Mouse (Mus musculus): Measurements from ENCODE around the gene Parpbp. TPM values are rescaled to one million over a fixed set of nuclear protein-coding genes. Genes with fewer than 3 reads are reported as not detected.
A peak's percentile ranks its signal among the peaks of the same experiment; 100 is the strongest.

Gene Parpbp
- polyA plus RNA-seq, 1 experiment from 2014 or later = 0.79 TPM

- Histone ChIP-seq H3K27ac (ENCODE audit: low read length) (no peak overlapping the region), H3K27me3 (replicated peaks; ENCODE audit: insufficient read depth, low read length) (no peaks in the 10 kb centered on the region), H3K4me1 (ENCODE audit: insufficient read depth, low read depth, low read length) (peaks cover 2% of the 10 kb centered on the region; the same call in 1 of the 2 replicates), H3K9me3 (ENCODE audit: low read length) (no peaks in the 10 kb centered on the region), H3K36me3 (ENCODE audit: insufficient read depth, low read length) (0 out of 2 replicates have a peak, but pooled peaks cover 4% of the 10 kb centered on the region), H3K4me2 (replicated peaks; ENCODE audit: low read depth, low read length) (no peak overlapping the region), H3K4me3 (ENCODE audit: low read depth, low read length) (no peak overlapping the region), H3K9ac (replicated peaks; ENCODE audit: low read depth) (no peak overlapping the region)
- no peak for DNase-seq (ENCODE audit: low spot score)
- no peak for ATAC-seq
- TF ChIP-seq CTCF (IDR thresholded peaks at IDR 0.05) (no peak), EP300 (IDR thresholded peaks at IDR 0.05) (no peak)
- WGBS = 90% methylated on average over 4 of the region's 4 CpGs
Measured at GRCm38 (mm10) chr10:88150381-88150780, 3.6 kb upstream of the Parpbp start.

- Histone ChIP-seq H3K4me2 (replicated peaks; ENCODE audit: low read depth, low read length) (peak overlapping the region; percentile 90), H3K27me3 (replicated peaks; ENCODE audit: insufficient read depth, low read length) (no peaks in the 10 kb centered on the region), H3K36me3 (ENCODE audit: insufficient read depth, low read length) (no peaks in the 10 kb centered on the region), H3K9me3 (ENCODE audit: low read length) (no peaks in the 10 kb centered on the region), H3K27ac (ENCODE audit: low read length) (no peak overlapping the region), H3K4me1 (ENCODE audit: insufficient read depth, low read depth, low read length) (peaks cover 2% of the 10 kb centered on the region; the same call in 1 of the 2 replicates), H3K4me3 (ENCODE audit: low read depth, low read length) (peak overlapping the region; percentile 65), H3K9ac (replicated peaks; ENCODE audit: low read depth) (peak overlapping the region; percentile 68; the same call in 1 of the 2 replicates)
- ATAC-seq = no peak
- WGBS = 15% methylated on average over 7 of the region's 7 CpGs
- DNase-seq (ENCODE audit: low spot score) = no peak
- TF ChIP-seq CTCF (IDR thresholded peaks at IDR 0.05) = no peak
- no peak for TF ChIP-seq EP300 (IDR thresholded peaks at IDR 0.05)
Measured at GRCm38 (mm10) chr10:88146187-88146586, 554 bp downstream of the Parpbp start.

- 94% methylated on average over 16 of the region's 16 CpGs for WGBS
Measured at GRCm38 (mm10) chr10:88135630-88136029, 11.1 kb downstream of the Parpbp start.

GRCm38 (mm10) chr10:88119721-88120120 is 27.0 kb downstream of the Parpbp start:
- Histone ChIP-seq H3K27ac (ENCODE audit: low read length) (no peak overlapping the region), H3K4me3 (ENCODE audit: low read depth, low read length) (no peak overlapping the region), H3K9me3 (ENCODE audit: low read length) (no peaks in the 10 kb centered on the region), H3K9ac (replicated peaks; ENCODE audit: low read depth) (no peak overlapping the region), H3K36me3 (ENCODE audit: insufficient read depth, low read length) (no peaks in the 10 kb centered on the region), H3K4me2 (replicated peaks; ENCODE audit: low read depth, low read length) (no peak overlapping the region), H3K4me1 (ENCODE audit: insufficient read depth, low read depth, low read length) (no peaks in the 10 kb centered on the region), H3K27me3 (replicated peaks; ENCODE audit: insufficient read depth, low read length) (no peaks in the 10 kb centered on the region)
- no peak for ATAC-seq
- DNase-seq (ENCODE audit: low spot score) = no peak
- TF ChIP-seq CTCF (IDR thresholded peaks at IDR 0.05) (peak; percentile 55), EP300 (IDR thresholded peaks at IDR 0.05) (no peak)

More at GRCm38 (mm10) chr10:88135630-88136029, 11.1 kb downstream of the Parpbp start:
- DNase-seq (ENCODE audit: low spot score) (no peak), ATAC-seq (no peak)
- no peak for TF ChIP-seq CTCF (IDR thresholded peaks at IDR 0.05)
- TF ChIP-seq EP300 (IDR thresholded peaks at IDR 0.05) = no peak
- Histone ChIP-seq H3K4me1 (ENCODE audit: insufficient read depth, low read depth, low read length) (no peaks in the 10 kb centered on the region), H3K27ac (ENCODE audit: low read length) (no peak overlapping the region), H3K27me3 (replicated peaks; ENCODE audit: insufficient read depth, low read length) (no peaks in the 10 kb centered on the region), H3K4me2 (replicated peaks; ENCODE audit: low read depth, low read length) (no peak overlapping the region), H3K9me3 (ENCODE audit: low read length) (no peaks in the 10 kb centered on the region), H3K4me3 (ENCODE audit: low read depth, low read length) (no peak overlapping the region), H3K36me3 (ENCODE audit: insufficient read depth, low read length) (no peaks in the 10 kb centered on the region), H3K9ac (replicated peaks; ENCODE audit: low read depth) (no peak overlapping the region)

- ATAC-seq (no peak), DNase-seq (ENCODE audit: low spot score) (no peak)
- no peaks in the 10 kb centered on the region for H3K9me3 ChIP-seq (ENCODE audit: low read length)
- 68% methylated on average over 2 of the region's 2 CpGs for WGBS
- H3K36me3 ChIP-seq (ENCODE audit: insufficient read depth, low read length) = no peaks in the 10 kb centered on the region
- H3K4me2 ChIP-seq (replicated peaks; ENCODE audit: low read depth, low read length) = no peak overlapping the region
- no peak overlapping the region for H3K9ac ChIP-seq (replicated peaks; ENCODE audit: low read depth)
- H3K4me3 ChIP-seq (ENCODE audit: low read depth, low read length) = no peak overlapping the region
- TF ChIP-seq CTCF (IDR thresholded peaks at IDR 0.05) = no peak
- TF ChIP-seq EP300 (IDR thresholded peaks at IDR 0.05) = no peak
- H3K4me1 ChIP-seq (ENCODE audit: insufficient read depth, low read depth, low read length) = no peaks in the 10 kb centered on the region
- H3K27me3 ChIP-seq (replicated peaks; ENCODE audit: insufficient read depth, low read length) = no peaks in the 10 kb centered on the region
- H3K27ac ChIP-seq (ENCODE audit: low read length) = no peak overlapping the region
Measured at GRCm38 (mm10) chr10:88113290-88113689, 33.5 kb downstream of the Parpbp start.

GRCm38 (mm10) chr10:88106169-88106568 is 40.6 kb downstream of the Parpbp start:
- DNase-seq (ENCODE audit: low spot score) (peak; percentile 9), ATAC-seq (peak; percentile 77)
- H3K4me1 ChIP-seq (ENCODE audit: insufficient read depth, low read depth, low read length) = no peaks in the 10 kb centered on the region
- no peaks in the 10 kb centered on the region for H3K9me3 ChIP-seq (ENCODE audit: low read length)
- WGBS = 64% methylated on average over 2 of the region's 2 CpGs
- no peak for TF ChIP-seq CTCF (IDR thresholded peaks at IDR 0.05)
- peak; percentile 75 for TF ChIP-seq EP300 (IDR thresholded peaks at IDR 0.05)
- H3K4me2 ChIP-seq (replicated peaks; ENCODE audit: low read depth, low read length) = no peak overlapping the region
- no peaks in the 10 kb centered on the region for H3K27me3 ChIP-seq (replicated peaks; ENCODE audit: insufficient read depth, low read length)
- no peak overlapping the region for H3K4me3 ChIP-seq (ENCODE audit: low read depth, low read length)
- H3K36me3 ChIP-seq (ENCODE audit: insufficient read depth, low read length) = no peaks in the 10 kb centered on the region
- H3K27ac ChIP-seq (ENCODE audit: low read length) = no peak overlapping the region
- H3K9ac ChIP-seq (replicated peaks; ENCODE audit: low read depth) = no peak overlapping the region

- TF ChIP-seq CTCF (IDR thresholded peaks at IDR 0.05) = no peak
- TF ChIP-seq EP300 (IDR thresholded peaks at IDR 0.05) = no peak
- no peaks in the 10 kb centered on the region for H3K4me1 ChIP-seq (ENCODE audit: insufficient read depth, low read depth, low read length)
- H3K4me3 ChIP-seq (ENCODE audit: low read depth, low read length) = no peak within 1 kb of the TSS
- H3K9me3 ChIP-seq (ENCODE audit: low read length) = no peaks in the 10 kb centered on the region
- WGBS = 73% methylated on average over 5 of the region's 5 CpGs
- no peak for ATAC-seq
- no peak for DNase-seq (ENCODE audit: low spot score)
- no peaks in the 10 kb centered on the region for H3K36me3 ChIP-seq (ENCODE audit: insufficient read depth, low read length)
- no peak within 1 kb of the TSS for H3K4me2 ChIP-seq (replicated peaks; ENCODE audit: low read depth, low read length)
- H3K27me3 ChIP-seq (replicated peaks; ENCODE audit: insufficient read depth, low read length) = no peaks in the 10 kb centered on the region
- H3K9ac ChIP-seq (replicated peaks; ENCODE audit: low read depth) = no peak within 1 kb of the TSS
- H3K27ac ChIP-seq (ENCODE audit: low read length) = no peak within 1 kb of the TSS
Measured at GRCm38 (mm10) chr10:88090772-88091171, 56.0 kb downstream of the Parpbp start, which contains the start of gene Pmch. Gene Pmch, plus strand, starts transcription at chr10:88091072.
